Mouse (Mus musculus) gastrocnemius, adult 2 months (tissue): ENCODE results near the gene Exoc3l2. TPM values are rescaled to one million over a fixed set of nuclear protein-coding genes. Genes with fewer than 3 reads are reported as not detected.

ENCODE experiments used
- DNase-seq: peaks from one replicate; pipeline ENCODE4 v3.0.0; 2022
- H3K27ac ChIP-seq: fragments of 200-600 bp; 2 replicates; pipeline ENCODE4 v1.8.1; 2022; ENCODE audit warnings: mild to moderate bottlenecking
- H3K4me3 ChIP-seq: fragments of 200-600 bp; 2 replicates; pipeline ENCODE4 v1.8.1; 2022; ENCODE audit warnings: mild to moderate bottlenecking, moderate library complexity
- CTCF ChIP-seq: fragments of 200-600 bp; IDR thresholded peaks from 2 replicates; pipeline ENCODE4 v1.8.1; 2022; ENCODE audit warnings: antibody characterized with exemption, mild to moderate bottlenecking, moderate library complexity
- intact Hi-C: fragments of 180-260 bp; cut with DNase I; formaldehyde crosslinking; loops from one replicate; pipeline ENCODE4 v1.15.1; 2025
- total RNA-seq, 2 experiments: library from RNA; stranded (reverse); gene quantifications; 2 replicates each; pipeline ENCODE4 v1.2.3; 2021

Gene Exoc3l2
- total RNA-seq, 2 experiments from 2014 or later: 0.41 to 0.73 TPM

GRCm38 (mm10) chr7:19546007-19546406 lies 82.9 kb downstream of the Exoc3l2 start:
- intact Hi-C loops: no loop called here
- no peak for TF ChIP-seq CTCF
- DNase-seq: no peak
- H3K4me3 ChIP-seq: no peak overlapping the region
- H3K27ac ChIP-seq: peak overlapping the region; percentile 40; the same call in 1 of the 2 replicates

Other genes starting within 250 kb of the Exoc3l2 start
- gene Opa3, start 235.0 kb upstream of the Exoc3l2 start, total RNA-seq: 10 to 100 TPM; 41.9 to 52.4 TPM
- gene Vasp, start 191.5 kb upstream of the Exoc3l2 start, total RNA-seq: 10 to 100 TPM; 13.6 to 17.3 TPM
- under 1 TPM in 1 of 2 experiments, not detected in 1; 0.74 TPM for gene Ppm1n, start 183.3 kb upstream of the Exoc3l2 start, total RNA-seq
- gene Rtn2, start 180.7 kb upstream of the Exoc3l2 start, total RNA-seq: 1,000 to 10,000 TPM in 1 of 2 experiments, 100 to 1,000 TPM in 1; 987 to 1,150 TPM
- gene Fosb, start 153.3 kb upstream of the Exoc3l2 start, total RNA-seq: under 1 TPM; 0.22 to 0.59 TPM
- gene Ercc1, start 118.6 kb upstream of the Exoc3l2 start, total RNA-seq: 10 to 100 TPM; 28.1 to 30.4 TPM
- 10 to 100 TPM; 11.4 to 11.5 TPM for gene Cd3eap, start 103.8 kb upstream of the Exoc3l2 start, total RNA-seq
- 1 to 10 TPM; 2.1 to 4.9 TPM for gene Ppp1r13l, start 103.6 kb upstream of the Exoc3l2 start, total RNA-seq
- 10 to 100 TPM in 1 of 2 experiments, 1 to 10 TPM in 1; 8.5 to 10.7 TPM for gene Ercc2, start 81.3 kb upstream of the Exoc3l2 start, total RNA-seq
- gene Klc3, start 59.2 kb upstream of the Exoc3l2 start, total RNA-seq: under 1 TPM; 0.18 to 0.39 TPM
- over 10,000 TPM; 32,173 to 47,719 TPM for gene Ckm, start 58.6 kb upstream of the Exoc3l2 start, total RNA-seq
- gene Mark4, start 4.5 kb upstream of the Exoc3l2 start, total RNA-seq: 10 to 100 TPM; 17.1 to 17.9 TPM
- gene Bloc1s3, start 45.0 kb downstream of the Exoc3l2 start, total RNA-seq: 1 to 10 TPM; 1.7 to 2.1 TPM
- gene Trappc6a, start 45.1 kb downstream of the Exoc3l2 start, total RNA-seq: 1 to 10 TPM; 6.2 to 9.9 TPM
- gene Nkpd1, start 54.5 kb downstream of the Exoc3l2 start, total RNA-seq: not detected
- 10 to 100 TPM; 48.4 to 49.1 TPM for gene Ppp1r37, start 99.7 kb downstream of the Exoc3l2 start, total RNA-seq
- under 1 TPM; 0.45 to 0.51 TPM for gene Zfp296, start 114.0 kb downstream of the Exoc3l2 start, total RNA-seq
- 10 to 100 TPM; 73.4 to 74.2 TPM for gene Gemin7, start 114.3 kb downstream of the Exoc3l2 start, total RNA-seq
- 10 to 100 TPM; 13.7 to 15.1 TPM for gene Clasrp, start 141.2 kb downstream of the Exoc3l2 start, total RNA-seq
- gene Relb, start 166.1 kb downstream of the Exoc3l2 start, total RNA-seq: 1 to 10 TPM; 5.1 to 7.9 TPM
- 10 to 100 TPM; 46.6 TPM for gene Clptm1, start 201.7 kb downstream of the Exoc3l2 start, total RNA-seq
- gene Apoc2, start 214.6 kb downstream of the Exoc3l2 start, total RNA-seq: not detected
- not detected for gene Gm44805, start 218.1 kb downstream of the Exoc3l2 start, total RNA-seq
- not detected for gene Apoc4, start 218.1 kb downstream of the Exoc3l2 start, total RNA-seq
- 1 to 10 TPM in 1 of 2 experiments, under 1 TPM in 1; 0.64 to 1.1 TPM for gene Apoc1, start 229.3 kb downstream of the Exoc3l2 start, total RNA-seq
- 10 to 100 TPM; 38.0 to 61.8 TPM for gene Apoe, start 235.9 kb downstream of the Exoc3l2 start, total RNA-seq